Mouse (Mus musculus) stomach, postnatal 0 days (tissue): ENCODE results near the gene Ano2.

Experiments used
- CTCF ChIP-seq: IDR thresholded peaks from 2 replicates; pipeline ENCODE4 v1.5.1; 2016; ENCODE audit warnings: antibody characterized with exemption, low read depth, mild to moderate bottlenecking, moderate library complexity
- EP300 ChIP-seq: optimal IDR thresholded peaks from 2 replicates; pipeline ENCODE3; 2016; ENCODE audit warnings: antibody characterized with exemption

DNA sequence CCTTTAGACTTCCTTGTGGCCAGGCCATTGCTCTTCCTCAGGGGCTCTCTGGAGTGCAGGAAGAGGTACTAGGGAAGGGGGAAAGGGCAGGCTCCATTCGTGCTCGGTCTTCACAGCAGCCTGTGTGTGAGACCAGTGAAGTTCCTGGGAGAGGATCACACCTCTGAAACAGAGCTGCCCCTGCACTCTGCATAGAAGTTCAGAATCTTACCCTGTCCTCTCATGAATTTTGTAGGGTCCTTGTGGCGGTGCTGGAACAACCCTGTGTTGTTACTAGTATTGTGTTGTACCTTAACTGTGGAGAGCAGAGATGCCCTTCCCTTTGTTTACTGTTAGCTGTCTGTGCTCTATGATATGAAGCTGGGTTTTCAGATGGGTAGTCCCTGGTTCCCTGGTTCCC lies 58.4 kb downstream of the Ano2 start:
- TF ChIP-seq CTCF (no peak), EP300 (no peak)
